Mouse (Mus musculus): ENCODE results near the gene Lrrc63. TPM values are rescaled to one million over a fixed set of nuclear protein-coding genes. Genes with fewer than 3 reads are reported as not detected.

The Lrrc63 gene
- polyA plus RNA-seq, 1 experiment from 2014 or later, result 0.08 TPM

GRCm38 (mm10) chr14:75056861-75057431, 73.7 kb downstream of the Lrrc63 start:
- Histone ChIP-seq H3K4me3 (ENCODE audit: low read depth, low read length) (no peak overlapping the region), H3K4me2 (no peak overlapping the region), H3K9ac (ENCODE audit: low read length) (no peak overlapping the region), H3K4me1 (ENCODE audit: control insufficient read depth, insufficient read depth, low read length) (no peaks in the 10 kb centered on the region), H3K36me3 (ENCODE audit: control insufficient read depth, insufficient read depth, low read length) (no peaks in the 10 kb centered on the region), H3K27me3 (ENCODE audit: control insufficient read depth, insufficient read depth, low read length) (no peaks in the 10 kb centered on the region), H3K27ac (ENCODE audit: low read depth, low read length) (no peak overlapping the region), H3K9me3 (ENCODE audit: control insufficient read depth, low read length) (no peaks in the 10 kb centered on the region)
- no peak for ATAC-seq (ENCODE audit: low FRiP score)
- DNase-seq (ENCODE audit: low spot score, missing footprints), result no peak
- 89% methylated on average over 9 of the region's 9 CpGs for WGBS

- Histone ChIP-seq H3K9me3 (ENCODE audit: control insufficient read depth, low read length) (no peaks in the 10 kb centered on the region), H3K9ac (ENCODE audit: low read length) (no peak overlapping the region), H3K4me2 (no peak overlapping the region), H3K27me3 (ENCODE audit: control insufficient read depth, insufficient read depth, low read length) (no peaks in the 10 kb centered on the region), H3K27ac (ENCODE audit: low read depth, low read length) (no peak overlapping the region), H3K36me3 (ENCODE audit: control insufficient read depth, insufficient read depth, low read length) (no peaks in the 10 kb centered on the region), H3K4me1 (ENCODE audit: control insufficient read depth, insufficient read depth, low read length) (no peaks in the 10 kb centered on the region), H3K4me3 (ENCODE audit: low read depth, low read length) (no peak overlapping the region)
- ATAC-seq (ENCODE audit: low FRiP score), result no peak
- no peak for DNase-seq (ENCODE audit: low spot score, missing footprints)
- 88% methylated on average over 14 of the region's 14 CpGs for WGBS
These were observed 76.0 kb downstream of the Lrrc63 start for GRCm38 (mm10) chr14:75054455-75055343.

- Histone ChIP-seq H3K4me1 (ENCODE audit: control insufficient read depth, insufficient read depth, low read length) (no peaks in the 10 kb centered on the region), H3K9ac (ENCODE audit: low read length) (no peak overlapping the region), H3K27me3 (ENCODE audit: control insufficient read depth, insufficient read depth, low read length) (no peaks in the 10 kb centered on the region), H3K27ac (ENCODE audit: low read depth, low read length) (no peak overlapping the region), H3K4me2 (no peak overlapping the region), H3K36me3 (ENCODE audit: control insufficient read depth, insufficient read depth, low read length) (no peaks in the 10 kb centered on the region), H3K4me3 (ENCODE audit: low read depth, low read length) (no peak overlapping the region), H3K9me3 (ENCODE audit: control insufficient read depth, low read length) (no peaks in the 10 kb centered on the region)
- 70% methylated on average over 8 of the region's 8 CpGs for WGBS
- ATAC-seq (ENCODE audit: low FRiP score) (no peak), DNase-seq (ENCODE audit: low spot score, missing footprints) (no peak)
These were observed 78.2 kb downstream of the Lrrc63 start for GRCm38 (mm10) chr14:75052451-75052850.

- ATAC-seq (ENCODE audit: low FRiP score) (no peak), DNase-seq (ENCODE audit: low spot score, missing footprints) (no peak)
- no peak overlapping the region for H3K4me3 ChIP-seq (ENCODE audit: low read depth, low read length)
- H3K9ac ChIP-seq (ENCODE audit: low read length), result no peak overlapping the region
- 83% methylated on average over 7 of the region's 7 CpGs for WGBS
- H3K27me3 ChIP-seq (ENCODE audit: control insufficient read depth, insufficient read depth, low read length), result no peaks in the 10 kb centered on the region
- H3K36me3 ChIP-seq (ENCODE audit: control insufficient read depth, insufficient read depth, low read length), result no peaks in the 10 kb centered on the region
- no peaks in the 10 kb centered on the region for H3K4me1 ChIP-seq (ENCODE audit: control insufficient read depth, insufficient read depth, low read length)
- no peak overlapping the region for H3K27ac ChIP-seq (ENCODE audit: low read depth, low read length)
- H3K4me2 ChIP-seq, result no peak overlapping the region
- no peaks in the 10 kb centered on the region for H3K9me3 ChIP-seq (ENCODE audit: control insufficient read depth, low read length)
These were observed 85.5 kb downstream of the Lrrc63 start for GRCm38 (mm10) chr14:75045184-75045583.

GRCm38 (mm10) chr14:75035431-75035830, 95.2 kb downstream of the Lrrc63 start:
- Histone ChIP-seq H3K9ac (ENCODE audit: low read length) (no peak overlapping the region), H3K4me2 (no peak overlapping the region), H3K27me3 (ENCODE audit: control insufficient read depth, insufficient read depth, low read length) (no peaks in the 10 kb centered on the region), H3K4me3 (ENCODE audit: low read depth, low read length) (no peak overlapping the region), H3K9me3 (ENCODE audit: control insufficient read depth, low read length) (no peaks in the 10 kb centered on the region), H3K4me1 (ENCODE audit: control insufficient read depth, insufficient read depth, low read length) (no peaks in the 10 kb centered on the region), H3K27ac (ENCODE audit: low read depth, low read length) (no peak overlapping the region), H3K36me3 (ENCODE audit: control insufficient read depth, insufficient read depth, low read length) (no peaks in the 10 kb centered on the region)
- no peak for ATAC-seq (ENCODE audit: low FRiP score)
- DNase-seq (ENCODE audit: low spot score, missing footprints), result no peak
- WGBS, result 64% methylated on average over 11 of the region's 11 CpGs

Other genes with a start within 250 kb of the Lrrc63 start
- 5.8 and 6.7 TPM in 2 replicates for gene Lrch1, start 183.0 kb downstream of the Lrrc63 start, polyA plus RNA-seq (2014; fragmentation: Nextera tagmentation; extraction: Ambion mirVana)
- 0.19 and 0.36 TPM in 2 replicates for gene Rubcnl, start 114.9 kb downstream of the Lrrc63 start, polyA plus RNA-seq (2014; fragmentation: Nextera tagmentation; extraction: Ambion mirVana)
- 30.9 and 34.7 TPM in 2 replicates for gene Lcp1, start 220 bp upstream of the Lrrc63 start, polyA plus RNA-seq (2014; fragmentation: Nextera tagmentation; extraction: Ambion mirVana)
- gene Cpb2, start 111.4 kb upstream of the Lrrc63 start, polyA plus RNA-seq (2014; fragmentation: Nextera tagmentation; extraction: Ambion mirVana), result not detected in 2 replicates
- gene Zc3h13, start 153.5 kb upstream of the Lrrc63 start, polyA plus RNA-seq (2014; fragmentation: Nextera tagmentation; extraction: Ambion mirVana), result 30.1 and 31.4 TPM in 2 replicates

Data from midbrain, embryonic 11.5 days (tissue).